Mouse (Mus musculus) neural tube, embryonic 12.5 days (tissue): ENCODE measurements around the gene Pygb. TPM values are rescaled to one million over a fixed set of nuclear protein-coding genes. Genes with fewer than 3 reads are reported as not detected.

ENCODE experiments used
- ATAC-seq: fragments of 200-750 bp; cut with Nextera tagmentation; 2 replicates; pipeline ENCODE4 v1.8.0; 2017; ENCODE audit warnings: low read depth, mild to moderate bottlenecking, moderate TSS enrichment, moderate library complexity; ENCODE audit not compliant: low FRiP score
- H3K27ac ChIP-seq: fragments of 300-500 bp; sonication (generic); 2 replicates; pipeline ENCODE4 v1.5.1; 2016
- H3K27me3 ChIP-seq: fragments of 300-500 bp; sonication (generic); replicated peaks from 2 replicates; pipeline ENCODE4 v1.6.1; 2016; ENCODE audit warnings: mild to moderate bottlenecking
- H3K36me3 ChIP-seq: fragments of 300-500 bp; sonication (generic); 2 replicates; pipeline ENCODE4 v1.6.1; 2016; ENCODE audit warnings: mild to moderate bottlenecking
- H3K4me1 ChIP-seq: fragments of 300-500 bp; sonication (generic); 2 replicates; pipeline ENCODE4 v1.6.1; 2016
- H3K4me2 ChIP-seq: fragments of 300-500 bp; sonication (generic); replicated peaks from 2 replicates; pipeline ENCODE4 v1.6.1; 2016; ENCODE audit warnings: mild to moderate bottlenecking
- H3K4me3 ChIP-seq: fragments of 300-500 bp; sonication (generic); 2 replicates; pipeline ENCODE4 v1.5.1; 2016
- H3K9ac ChIP-seq: fragments of 300-500 bp; sonication (generic); 2 replicates; pipeline ENCODE4 v1.6.1; 2016; ENCODE audit warnings: mild to moderate bottlenecking
- H3K9me3 ChIP-seq: fragments of 300-500 bp; sonication (generic); 2 replicates; pipeline ENCODE4 v1.6.1; 2016; ENCODE audit warnings: mild to moderate bottlenecking
- WGBS: fragments of 180-500 bp; shearing (Covaris S2); methylation state at CpG from one replicate; pipeline ENCODE4 v1.1.7; 2016; 5-methylcytosine and 5-hydroxymethylcytosine counted together
- polyA plus RNA-seq: library from polyadenylated mRNA; unstranded; fragments of >200 nt; fragmentation: Nextera tagmentation; extraction: Ambion mirVana; gene quantifications from 2 replicates; pipeline ENCODE4 v1.2.1, GENCODE M21; 2016

Pygb gene
- polyA plus RNA-seq, 1 experiment from 2014 or later: 80.5 TPM

GRCm38 (mm10) chr2:150766083-150766862 is 20.3 kb upstream of the Pygb start:
- H3K27ac ChIP-seq: no peak overlapping the region
- WGBS: 92% methylated on average over 4 of the region's 4 CpGs
- no peaks in the 10 kb centered on the region for H3K27me3 ChIP-seq
- H3K4me3 ChIP-seq: no peak overlapping the region
- H3K9ac ChIP-seq: no peak overlapping the region
- no peak for ATAC-seq
- no peak overlapping the region for H3K4me2 ChIP-seq
- peaks cover 32% of the 10 kb centered on the region for H3K36me3 ChIP-seq
- H3K4me1 ChIP-seq: no peaks in the 10 kb centered on the region
- no peaks in the 10 kb centered on the region for H3K9me3 ChIP-seq

GRCm38 (mm10) chr2:150768678-150769077 is 17.9 kb upstream of the Pygb start:
- H3K36me3 ChIP-seq: peaks cover 23% of the 10 kb centered on the region
- no peak overlapping the region for H3K4me3 ChIP-seq
- no peaks in the 10 kb centered on the region for H3K9me3 ChIP-seq
- no peak overlapping the region for H3K27ac ChIP-seq
- no peak for ATAC-seq
- WGBS: 97% methylated on average over 1 of the region's 1 CpGs
- no peak overlapping the region for H3K9ac ChIP-seq
- H3K27me3 ChIP-seq: no peaks in the 10 kb centered on the region
- H3K4me2 ChIP-seq: no peak overlapping the region
- no peaks in the 10 kb centered on the region for H3K4me1 ChIP-seq

GRCm38 (mm10) chr2:150770747-150771146 is 15.8 kb upstream of the Pygb start:
- H3K9ac ChIP-seq: no peak overlapping the region
- H3K36me3 ChIP-seq: peaks cover 23% of the 10 kb centered on the region
- H3K9me3 ChIP-seq: no peaks in the 10 kb centered on the region
- no peak overlapping the region for H3K4me2 ChIP-seq
- H3K4me1 ChIP-seq: no peaks in the 10 kb centered on the region
- no peak for ATAC-seq
- H3K27me3 ChIP-seq: no peaks in the 10 kb centered on the region
- H3K4me3 ChIP-seq: no peak overlapping the region
- 83% methylated on average over 1 of the region's 1 CpGs for WGBS
- H3K27ac ChIP-seq: no peak overlapping the region

- no peak overlapping the region for H3K4me3 ChIP-seq
- H3K27me3 ChIP-seq: no peaks in the 10 kb centered on the region
- ATAC-seq: no peak
- WGBS: 87% methylated on average over 6 of the region's 6 CpGs
- no peaks in the 10 kb centered on the region for H3K9me3 ChIP-seq
- no peak overlapping the region for H3K4me2 ChIP-seq
- peaks cover 23% of the 10 kb centered on the region for H3K36me3 ChIP-seq
- H3K4me1 ChIP-seq: no peaks in the 10 kb centered on the region
- no peak overlapping the region for H3K9ac ChIP-seq
- H3K27ac ChIP-seq: no peak overlapping the region
Observed at GRCm38 (mm10) chr2:150771169-150771568, 15.4 kb upstream of the Pygb start.

GRCm38 (mm10) chr2:150771996-150772395 is 14.5 kb upstream of the Pygb start:
- H3K9ac ChIP-seq: no peak overlapping the region
- no peaks in the 10 kb centered on the region for H3K4me1 ChIP-seq
- no peaks in the 10 kb centered on the region for H3K9me3 ChIP-seq
- H3K4me3 ChIP-seq: no peak overlapping the region
- H3K36me3 ChIP-seq: peaks cover 18% of the 10 kb centered on the region
- H3K4me2 ChIP-seq: no peak overlapping the region
- ATAC-seq: no peak
- H3K27ac ChIP-seq: no peak overlapping the region
- WGBS: 89% methylated on average over 8 of the region's 8 CpGs
- no peaks in the 10 kb centered on the region for H3K27me3 ChIP-seq

- no peak overlapping the region for H3K4me2 ChIP-seq
- no peaks in the 10 kb centered on the region for H3K27me3 ChIP-seq
- no peak overlapping the region for H3K27ac ChIP-seq
- no peak for ATAC-seq
- no peak overlapping the region for H3K9ac ChIP-seq
- whole genome bisulfite sequencing: 75% methylated on average over 10 of the region's 10 CpGs
- H3K36me3 ChIP-seq: peaks cover 16% of the 10 kb centered on the region
- no peaks in the 10 kb centered on the region for H3K4me1 ChIP-seq
- no peaks in the 10 kb centered on the region for H3K9me3 ChIP-seq
- H3K4me3 ChIP-seq: no peak overlapping the region
Observed at GRCm38 (mm10) chr2:150772466-150773119, 13.9 kb upstream of the Pygb start.

- no peak overlapping the region for H3K4me2 ChIP-seq
- ATAC-seq: no peak
- WGBS: 79% methylated on average over 2 of the region's 2 CpGs
- H3K27ac ChIP-seq: no peak overlapping the region
- no peak overlapping the region for H3K9ac ChIP-seq
- H3K27me3 ChIP-seq: no peaks in the 10 kb centered on the region
- H3K36me3 ChIP-seq: no peaks in the 10 kb centered on the region
- H3K4me1 ChIP-seq: peaks cover 9% of the 10 kb centered on the region
- H3K4me3 ChIP-seq: no peak overlapping the region
- no peaks in the 10 kb centered on the region for H3K9me3 ChIP-seq
Observed at GRCm38 (mm10) chr2:150782801-150783200, 3.7 kb upstream of the Pygb start.

- H3K36me3 ChIP-seq: peaks cover 2% of the 10 kb centered on the region; the same call in 1 of the 2 replicates
- H3K9me3 ChIP-seq: no peaks in the 10 kb centered on the region
- peak overlapping the region; percentile 72 for H3K9ac ChIP-seq
- peaks cover 15% of the 10 kb centered on the region for H3K4me1 ChIP-seq
- peak overlapping the region; percentile 98 for H3K4me2 ChIP-seq
- ATAC-seq: peak; percentile 58
- H3K27ac ChIP-seq: no peak overlapping the region
- no peaks in the 10 kb centered on the region for H3K27me3 ChIP-seq
- peak overlapping the region; percentile 77 for H3K4me3 ChIP-seq
- under 1% methylated on average over 23 of the region's 23 CpGs for WGBS
Observed at GRCm38 (mm10) chr2:150787234-150787771, 768 bp downstream of the Pygb start.

- H3K9ac ChIP-seq: no peak overlapping the region
- peak overlapping the region; percentile 5 for H3K4me2 ChIP-seq
- no peak for ATAC-seq
- H3K36me3 ChIP-seq: peaks cover 5% of the 10 kb centered on the region; the same call in 1 of the 2 replicates
- H3K27ac ChIP-seq: no peak overlapping the region
- H3K9me3 ChIP-seq: no peaks in the 10 kb centered on the region
- H3K27me3 ChIP-seq: no peaks in the 10 kb centered on the region
- 66% methylated on average over 4 of the region's 4 CpGs for WGBS
- no peak overlapping the region for H3K4me3 ChIP-seq
- H3K4me1 ChIP-seq: peaks cover 15% of the 10 kb centered on the region
Observed at GRCm38 (mm10) chr2:150788768-150789550, 2.4 kb downstream of the Pygb start.

- Histone ChIP-seq H3K36me3 (peaks cover 21% of the 10 kb centered on the region; the same call in 1 of the 2 replicates), H3K9ac (no peak overlapping the region), H3K4me3 (no peak overlapping the region), H3K4me1 (peaks cover 2% of the 10 kb centered on the region; the same call in 1 of the 2 replicates), H3K4me2 (no peak overlapping the region), H3K27ac (no peak overlapping the region), H3K27me3 (no peaks in the 10 kb centered on the region), H3K9me3 (no peaks in the 10 kb centered on the region)
- 65% methylated on average over 4 of the region's 4 CpGs for WGBS
- ATAC-seq: peak; percentile 56; the same call in 1 of the 2 replicates
Observed at GRCm38 (mm10) chr2:150793320-150793719, 6.8 kb downstream of the Pygb start.

GRCm38 (mm10) chr2:150798084-150798483 is 11.5 kb downstream of the Pygb start:
- Histone ChIP-seq H3K27me3 (no peaks in the 10 kb centered on the region), H3K4me1 (no peaks in the 10 kb centered on the region), H3K9ac (no peak overlapping the region), H3K4me2 (no peak overlapping the region), H3K36me3 (peaks cover 31% of the 10 kb centered on the region), H3K9me3 (no peaks in the 10 kb centered on the region), H3K27ac (no peak overlapping the region), H3K4me3 (no peak overlapping the region)
- 91% methylated on average over 7 of the region's 7 CpGs for WGBS
- ATAC-seq: no peak

GRCm38 (mm10) chr2:150800616-150801015 is 14.1 kb downstream of the Pygb start:
- Histone ChIP-seq H3K4me3 (no peak overlapping the region), H3K36me3 (peaks cover 40% of the 10 kb centered on the region), H3K4me1 (no peaks in the 10 kb centered on the region), H3K27me3 (no peaks in the 10 kb centered on the region), H3K9me3 (no peaks in the 10 kb centered on the region), H3K4me2 (no peak overlapping the region), H3K9ac (no peak overlapping the region), H3K27ac (no peak overlapping the region)
- 90% methylated on average over 5 of the region's 5 CpGs for WGBS
- ATAC-seq: no peak
